Mouse (Mus musculus) granulocyte monocyte progenitor cell, adult 5-6 weeks (primary cell): Measurements from ENCODE around the gene Mbtd1. TPM values are rescaled to one million over a fixed set of nuclear protein-coding genes. Genes with fewer than 3 reads are reported as not detected.
"Not testable (repeated sequence)": the region's sequence is repeated elsewhere in the genome, so short reads cannot be mapped to it uniquely, and the experiment has no call there.

Experiments used
- ATAC-seq: replicated peaks from 2 replicates; pipeline ENCODE4 v1.8.0; 2016; ENCODE audit warnings: mild to moderate bottlenecking, moderate TSS enrichment, inconsistent platforms; ENCODE audit not compliant: poor library complexity, severe bottlenecking
- total RNA-seq, 2 experiments: library from RNA; stranded (forward) in 1 of 2; stranded (reverse) in 1 of 2; fragments of 200-712, 200-1000 nt in 1 of 2; fragments of >200 nt in 1 of 2; fragmentation: Nextera tagmentation in 1 of 2; gene quantifications; 2 replicates each; pipeline ENCODE4 v1.2.3; 2014 to 2017

Gene Mbtd1
- total RNA-seq (2014; fragmentation: Nextera tagmentation) (58.1 and 64.8 TPM in 2 replicates), total RNA-seq (2017) (27.0 and 46.8 TPM in 2 replicates)

- peak; percentile 75 for ATAC-seq
Observed at GRCm38 (mm10) chr11:93885572-93886410, at the start of gene Mbtd1, which contains the start of gene Utp18. Gene Mbtd1, plus strand, starts transcription at chr11:93885852. Gene Utp18, minus strand, starts transcription at chr11:93885766.

- no peak for ATAC-seq
Observed at GRCm38 (mm10) chr11:93847342-93847741, 38.3 kb upstream of the Mbtd1 start.

- no peak for ATAC-seq
Observed at GRCm38 (mm10) chr11:93852546-93852945, 33.1 kb upstream of the Mbtd1 start.

- peak; percentile 71 for ATAC-seq
Observed at GRCm38 (mm10) chr11:93856284-93856955, 29.2 kb upstream of the Mbtd1 start.

GRCm38 (mm10) chr11:93860540-93861172, 25.0 kb upstream of the Mbtd1 start:
- no peak for ATAC-seq

GRCm38 (mm10) chr11:93861193-93861592, 24.5 kb upstream of the Mbtd1 start:
- ATAC-seq = peak; percentile 78

- ATAC-seq = no peak
Observed at GRCm38 (mm10) chr11:93862045-93862623, 23.5 kb upstream of the Mbtd1 start.

- no peak for ATAC-seq
Observed at GRCm38 (mm10) chr11:93862638-93863037, 23.0 kb upstream of the Mbtd1 start.

GRCm38 (mm10) chr11:93884068-93884467, 1.6 kb upstream of the Mbtd1 start:
- ATAC-seq = no peak

GRCm38 (mm10) chr11:93884901-93885571, 616 bp upstream of the Mbtd1 start:
- peak; percentile 39 for ATAC-seq

- peak; percentile 21 for ATAC-seq
Observed at GRCm38 (mm10) chr11:93886411-93887079, 893 bp downstream of the Mbtd1 start.

GRCm38 (mm10) chr11:93887080-93887447, 1.4 kb downstream of the Mbtd1 start:
- peak; percentile 31 for ATAC-seq

GRCm38 (mm10) chr11:93897732-93898131, 12.1 kb downstream of the Mbtd1 start:
- ATAC-seq = no peak

- no peak for ATAC-seq
Observed at GRCm38 (mm10) chr11:93906834-93907233, 21.2 kb downstream of the Mbtd1 start.

GRCm38 (mm10) chr11:93907839-93908238, 22.2 kb downstream of the Mbtd1 start:
- peak; percentile 67 for ATAC-seq

GRCm38 (mm10) chr11:93908829-93909228, 23.2 kb downstream of the Mbtd1 start:
- ATAC-seq = no peak

GRCm38 (mm10) chr11:93911603-93912002, 26.0 kb downstream of the Mbtd1 start:
- no peak for ATAC-seq

- not testable (repeated sequence) for ATAC-seq
Observed at GRCm38 (mm10) chr11:93915019-93915418, 29.4 kb downstream of the Mbtd1 start.

GRCm38 (mm10) chr11:93929106-93929505, 43.5 kb downstream of the Mbtd1 start:
- ATAC-seq = no peak
